Comparison of ENCODE assay signal across 7 mouse cellular contexts in genomic region chr3:115714671-115715651, GRCm38 (mm10). TPM values are rescaled to one million over a fixed set of nuclear protein-coding genes. Genes with fewer than 3 reads are reported as not detected.
A peak's percentile ranks its signal among the peaks of the same experiment; 100 is the strongest.
DNase-seq lines count a peak whose midpoint lies in the region; ATAC-seq lines count a peak whose summit lies in the region.

Gene S1pr1 (minus strand): TSS chr3:115715072.

- 1% methylated on average over 51 of the region's 51 CpGs for WGBS in intestine, embryonic 16.5 days
- under 1% methylated on average over 51 of the region's 51 CpGs for WGBS in limb, embryonic 10.5 days
- WGBS in midbrain, embryonic 12.5 days, result under 1% methylated on average over 51 of the region's 51 CpGs

- peak; percentile 90 for ATAC-seq in intestine, embryonic 16.5 days
- peak; percentile 93 for ATAC-seq in midbrain, embryonic 12.5 days (ENCODE audit: low FRiP score, low read depth)

- peak; percentile 75 for DNase-seq in adrenal gland, postnatal 10 days
- DNase-seq in embryo, embryonic 9.5 days (ENCODE audit: extremely low spot score), result peak; percentile 88
- DNase-seq in gonadal fat pad, adult 2 months (ENCODE audit: low read depth), result no peak
- DNase-seq in limb, embryonic 10.5 days (ENCODE audit: low spot score), result peak; percentile 85
- peak; percentile 79 to 86 for DNase-seq in spleen, adult 18-20 months

- H3K9me3 ChIP-seq in intestine, embryonic 16.5 days (ENCODE audit: control insufficient read depth, low read length), result no peaks in the 10 kb centered on the region
- no peaks in the 10 kb centered on the region for H3K9me3 ChIP-seq in limb, embryonic 10.5 days (replicated peaks)
- no peaks in the 10 kb centered on the region for H3K9me3 ChIP-seq in midbrain, embryonic 12.5 days

- no peaks in the 10 kb centered on the region for H3K36me3 ChIP-seq in intestine, embryonic 16.5 days (ENCODE audit: control insufficient read depth, insufficient read depth, low read length)
- H3K36me3 ChIP-seq in limb, embryonic 10.5 days, result peaks cover 11% of the 10 kb centered on the region; the same call in 1 of the 2 replicates
- no peaks in the 10 kb centered on the region for H3K36me3 ChIP-seq in midbrain, embryonic 12.5 days

- H3K4me3 ChIP-seq in intestine, embryonic 16.5 days (ENCODE audit: low read length), result peak within 1 kb of the TSS; percentile 67
- H3K4me3 ChIP-seq in limb, embryonic 10.5 days, result peak within 1 kb of the TSS; percentile 69
- peak within 1 kb of the TSS; percentile 53 for H3K4me3 ChIP-seq in midbrain, embryonic 12.5 days

- H3K4me2 ChIP-seq in intestine, embryonic 16.5 days (ENCODE audit: low read depth, low read length), result peak within 1 kb of the TSS; percentile 93
- H3K4me2 ChIP-seq in midbrain, embryonic 12.5 days (replicated peaks), result peak within 1 kb of the TSS; percentile 67

- peaks cover 13% of the 10 kb centered on the region; the same call in 1 of the 2 replicates for H3K4me1 ChIP-seq in intestine, embryonic 16.5 days (ENCODE audit: control insufficient read depth, insufficient read depth, low read length)
- peaks cover 21% of the 10 kb centered on the region for H3K4me1 ChIP-seq in limb, embryonic 10.5 days
- peaks cover 18% of the 10 kb centered on the region for H3K4me1 ChIP-seq in midbrain, embryonic 12.5 days

- H3K27ac ChIP-seq in intestine, embryonic 16.5 days (ENCODE audit: low read length), result peak within 1 kb of the TSS; percentile 63
- peak within 1 kb of the TSS; percentile 94 for H3K27ac ChIP-seq in limb, embryonic 10.5 days
- H3K27ac ChIP-seq in midbrain, embryonic 12.5 days (replicated peaks), result peak within 1 kb of the TSS; percentile 75

- H3K27me3 ChIP-seq in intestine, embryonic 16.5 days (replicated peaks; ENCODE audit: control insufficient read depth, insufficient read depth, low read length), result no peaks in the 10 kb centered on the region
- 0 out of 2 replicates have a peak, but pooled peaks cover 6% of the 10 kb centered on the region for H3K27me3 ChIP-seq in limb, embryonic 10.5 days (ENCODE audit: low read depth, poor library complexity, severe bottlenecking)
- peaks cover 8% of the 10 kb centered on the region for H3K27me3 ChIP-seq in midbrain, embryonic 12.5 days

- peak within 1 kb of the TSS; percentile 65 for H3K9ac ChIP-seq in intestine, embryonic 16.5 days (ENCODE audit: low read depth, low read length)
- peak within 1 kb of the TSS; percentile 70 for H3K9ac ChIP-seq in midbrain, embryonic 12.5 days (replicated peaks)

RNA-seq across cellular contexts. Expression of gene S1pr1, which starts in this region (rescaled TPM):
- 10 to 100 TPM; 41.8 to 65.7 TPM for total RNA-seq in adrenal gland, postnatal 10 days (2021)
- 51.6 and 66.1 TPM in 2 replicates for polyA plus RNA-seq in gonadal fat pad, adult 2 months (2012; rRNA removed)
- 13.8 and 14.3 TPM in 2 replicates for polyA plus RNA-seq in intestine, embryonic 16.5 days (2015; fragmentation: Nextera tagmentation; extraction: Ambion mirVana)
- polyA plus RNA-seq in limb, embryonic 10.5 days (2016; fragmentation: Nextera tagmentation; extraction: Ambion mirVana), result 10.1 and 12.1 TPM in 2 replicates
- polyA plus RNA-seq in midbrain, embryonic 12.5 days (2016; fragmentation: Nextera tagmentation; extraction: Ambion mirVana), result 20.8 and 21.2 TPM in 2 replicates
